Mouse (Mus musculus) ES-Bruce4 (cell line): ENCODE data around the gene Gm21969.

Experiments
- CTCF ChIP-seq: IDR thresholded peaks from one replicate; pipeline ENCODE4 v1.8.1; 2011; ENCODE audit warnings: low read depth, low read length
- EP300 ChIP-seq: IDR thresholded peaks from 2 replicates; pipeline ENCODE4 v1.6.1; 2011; ENCODE audit warnings: low read depth, low read length; ENCODE audit not compliant: insufficient read depth
- POLR2A ChIP-seq: IDR thresholded peaks from one replicate; pipeline ENCODE4 v1.8.1; 2011; ENCODE audit warnings: low read length; ENCODE audit not compliant: insufficient read depth

GRCm38 (mm10) chr4:139639801-139640200 lies 36.8 kb downstream of the Gm21969 start:
- no peak for TF ChIP-seq POLR2A
- no peak for TF ChIP-seq CTCF
- no peak for TF ChIP-seq EP300
